Mouse (Mus musculus): ENCODE measurements around the gene Col4a3. TPM values are rescaled to one million over a fixed set of nuclear protein-coding genes. Genes with fewer than 3 reads are reported as not detected.
A peak's percentile ranks its signal among the peaks of the same experiment; 100 is the strongest.

Gene Col4a3
- polyA plus RNA-seq (2015; fragmentation: Nextera tagmentation; extraction: Ambion mirVana) = 4.3 and 5.4 TPM in 2 replicates

DNA sequence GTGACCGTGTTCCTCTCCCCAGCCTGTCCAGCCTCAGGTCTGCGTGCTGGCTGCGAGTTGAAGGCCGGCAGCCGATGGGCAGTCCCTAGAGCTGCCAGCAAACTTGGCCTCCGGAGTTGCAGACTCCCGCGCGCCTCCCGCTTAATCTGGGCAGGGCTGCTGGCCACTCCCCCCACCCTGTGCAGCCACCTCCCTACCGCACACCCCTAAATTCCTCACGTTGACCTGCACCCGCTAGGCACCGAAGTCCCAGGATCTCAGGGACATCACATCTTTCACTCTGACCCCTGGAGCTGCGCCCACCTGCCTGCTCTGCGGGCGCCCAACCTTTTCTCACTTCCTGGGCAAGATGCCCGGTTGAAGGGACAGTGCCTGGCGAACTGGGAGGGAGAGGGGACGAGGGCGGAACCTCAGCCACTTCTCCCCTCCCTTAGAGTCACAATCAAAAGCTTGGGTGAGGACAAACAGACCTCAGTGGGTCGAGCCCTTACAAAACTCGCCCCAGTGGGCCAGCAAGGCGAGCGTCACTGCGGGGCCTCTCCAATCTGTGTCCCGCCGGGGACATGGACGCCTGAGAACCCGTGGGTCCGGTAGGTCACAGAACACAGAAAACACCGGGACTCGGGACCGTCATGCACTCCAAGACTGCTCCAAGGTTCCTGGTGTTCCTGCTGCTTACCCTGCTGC, at the start of gene Col4a3, which contains the start of gene Col4a4:
Gene Col4a3, plus strand, starts transcription at position 209 of the 687 bp plus-strand sequence.
Gene Col4a4, minus strand, starts transcription at position 137 of the 687 bp plus-strand sequence.
- H3K4me2 ChIP-seq = peak within 1 kb of the TSS; percentile 81
- H3K9ac ChIP-seq = peak within 1 kb of the TSS; percentile 39
- no peaks in the 10 kb centered on the region for H3K27me3 ChIP-seq
- H3K36me3 ChIP-seq = no peaks in the 10 kb centered on the region
- peak within 1 kb of the TSS; percentile 37; the same call in 1 of the 2 replicates for H3K27ac ChIP-seq
- WGBS = 2% methylated on average over 34 of the region's 34 CpGs
- ATAC-seq (ENCODE audit: borderline replicate concordance, extremely low read depth, low FRiP score, low TSS enrichment) = peak; percentile 75
- no peaks in the 10 kb centered on the region for H3K9me3 ChIP-seq
- H3K4me1 ChIP-seq = peaks cover 11% of the 10 kb centered on the region; the same call in 1 of the 2 replicates
- peak within 1 kb of the TSS; percentile 48 for H3K4me3 ChIP-seq

DNA sequence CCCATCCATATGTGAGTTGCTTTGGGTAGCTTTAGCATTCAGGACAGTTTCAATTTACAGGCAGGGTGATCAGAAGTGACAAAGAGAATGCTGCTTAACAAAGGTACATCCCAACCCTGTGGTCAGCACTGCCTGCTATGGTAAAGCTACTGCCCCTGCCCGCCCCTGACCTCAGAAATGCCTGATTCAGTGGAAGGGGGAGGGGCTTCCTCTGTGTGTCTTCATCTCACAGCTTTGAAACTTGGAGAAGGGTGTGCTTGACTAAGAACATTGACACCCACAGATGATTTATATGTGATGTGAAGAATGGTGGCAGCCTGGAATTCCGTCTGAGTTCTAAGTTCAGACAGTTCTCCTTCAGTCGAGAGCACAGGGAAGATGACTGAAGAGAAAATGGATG, 48.9 kb upstream of the Col4a3 start:
- H3K27me3 ChIP-seq = no peaks in the 10 kb centered on the region
- H3K4me3 ChIP-seq = no peak overlapping the region
- no peaks in the 10 kb centered on the region for H3K36me3 ChIP-seq
- peaks cover 3% of the 10 kb centered on the region; the same call in 1 of the 2 replicates for H3K4me1 ChIP-seq
- no peak overlapping the region for H3K4me2 ChIP-seq
- H3K9me3 ChIP-seq = no peaks in the 10 kb centered on the region
- H3K27ac ChIP-seq = no peak overlapping the region
- no peak for ATAC-seq (ENCODE audit: borderline replicate concordance, extremely low read depth, low FRiP score, low TSS enrichment)
- H3K9ac ChIP-seq = no peak overlapping the region
- WGBS = 45% methylated on average over 3 of the region's 3 CpGs

DNA sequence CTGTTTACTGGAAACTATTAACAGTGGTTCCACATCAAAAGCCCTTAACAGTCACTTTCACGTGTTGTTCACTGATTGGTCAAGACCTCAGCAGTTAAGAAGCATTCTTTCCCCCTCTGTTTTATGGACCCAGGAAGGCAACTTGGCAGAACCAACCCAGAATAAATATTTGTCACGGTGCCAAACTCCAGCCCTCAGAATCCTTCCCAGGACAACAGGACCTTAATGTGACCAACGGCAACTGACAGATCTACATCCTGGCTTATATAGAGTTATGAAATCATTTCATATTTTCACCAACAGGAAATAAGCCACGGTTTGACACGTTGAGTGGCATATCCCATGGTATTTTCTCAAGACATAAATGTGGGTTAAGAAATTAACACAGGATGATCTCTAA, 46.7 kb upstream of the Col4a3 start:
- Histone ChIP-seq H3K36me3 (no peaks in the 10 kb centered on the region), H3K9me3 (no peaks in the 10 kb centered on the region), H3K27me3 (no peaks in the 10 kb centered on the region), H3K9ac (no peak overlapping the region), H3K27ac (no peak overlapping the region), H3K4me1 (peaks cover 3% of the 10 kb centered on the region; the same call in 1 of the 2 replicates), H3K4me2 (no peak overlapping the region), H3K4me3 (no peak overlapping the region)
- WGBS = 51% methylated on average over 5 of the region's 5 CpGs
- no peak for ATAC-seq (ENCODE audit: borderline replicate concordance, extremely low read depth, low FRiP score, low TSS enrichment)

DNA sequence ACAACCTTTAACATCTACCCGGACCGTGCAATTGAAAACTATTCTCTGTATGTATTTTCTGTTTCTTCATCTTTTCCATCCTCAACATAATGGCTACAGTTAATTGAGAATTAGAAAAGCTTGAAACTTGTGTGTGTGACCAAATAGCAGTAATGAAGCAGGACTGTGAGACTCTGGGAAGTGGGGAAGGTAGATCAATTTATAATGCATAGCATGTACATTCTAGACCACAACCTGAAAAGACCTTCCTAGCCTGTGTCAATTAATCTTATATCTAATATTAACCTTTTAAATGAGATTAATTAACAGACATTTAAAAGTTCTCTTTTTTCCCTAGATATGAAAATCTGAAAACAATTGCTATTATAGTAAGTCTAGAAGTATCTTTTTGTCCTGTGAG, 42.8 kb upstream of the Col4a3 start:
- H3K36me3 ChIP-seq = no peaks in the 10 kb centered on the region
- no peaks in the 10 kb centered on the region for H3K27me3 ChIP-seq
- H3K9ac ChIP-seq = no peak overlapping the region
- H3K4me1 ChIP-seq = no peaks in the 10 kb centered on the region
- no peak overlapping the region for H3K27ac ChIP-seq
- no peaks in the 10 kb centered on the region for H3K9me3 ChIP-seq
- 85% methylated on average over 2 of the region's 2 CpGs for WGBS
- no peak overlapping the region for H3K4me3 ChIP-seq
- ATAC-seq (ENCODE audit: borderline replicate concordance, extremely low read depth, low FRiP score, low TSS enrichment) = no peak
- no peak overlapping the region for H3K4me2 ChIP-seq

DNA sequence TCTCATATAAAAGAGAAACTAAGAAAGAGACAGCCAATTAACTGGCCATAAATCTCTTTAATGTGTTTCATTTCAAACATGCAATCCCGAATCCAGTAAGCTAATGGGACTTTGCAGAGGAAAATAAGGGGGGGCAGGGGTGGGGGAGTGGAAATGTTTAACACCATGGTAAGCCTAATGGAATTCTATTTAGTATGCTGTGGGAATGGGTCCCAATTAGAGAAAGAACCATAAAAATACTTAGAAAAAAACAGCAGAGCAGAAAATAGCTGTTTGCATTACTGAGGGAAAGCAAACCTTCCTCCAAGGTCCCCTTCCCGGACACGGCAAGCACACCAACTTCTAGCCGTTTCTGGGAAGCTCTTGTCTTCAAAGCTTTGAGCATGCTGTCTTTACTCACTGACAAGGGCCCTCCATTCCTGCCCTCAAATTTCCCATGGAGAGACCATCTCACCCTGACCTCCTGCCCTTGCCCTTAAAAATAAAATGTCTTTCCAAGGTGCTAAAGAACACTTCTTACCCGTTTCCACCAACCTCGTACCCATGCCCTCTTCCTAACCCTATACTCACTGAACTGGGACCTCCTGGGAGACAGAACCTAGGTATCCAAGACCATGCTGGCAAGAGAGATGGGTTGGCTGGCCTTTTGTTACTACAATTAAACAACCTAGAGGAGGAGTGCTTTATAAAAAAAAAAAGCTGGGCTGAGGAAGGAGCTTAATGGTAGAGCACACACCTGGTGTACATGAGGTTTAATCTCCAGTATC, 42.1 kb upstream of the Col4a3 start:
- ATAC-seq (ENCODE audit: borderline replicate concordance, extremely low read depth, low FRiP score, low TSS enrichment) = no peak
- Histone ChIP-seq H3K4me1 (no peaks in the 10 kb centered on the region), H3K27ac (no peak overlapping the region), H3K9me3 (no peaks in the 10 kb centered on the region), H3K4me2 (no peak overlapping the region), H3K4me3 (no peak overlapping the region), H3K36me3 (no peaks in the 10 kb centered on the region), H3K27me3 (no peaks in the 10 kb centered on the region), H3K9ac (no peak overlapping the region)
- 53% methylated on average over 6 of the region's 6 CpGs for WGBS

DNA sequence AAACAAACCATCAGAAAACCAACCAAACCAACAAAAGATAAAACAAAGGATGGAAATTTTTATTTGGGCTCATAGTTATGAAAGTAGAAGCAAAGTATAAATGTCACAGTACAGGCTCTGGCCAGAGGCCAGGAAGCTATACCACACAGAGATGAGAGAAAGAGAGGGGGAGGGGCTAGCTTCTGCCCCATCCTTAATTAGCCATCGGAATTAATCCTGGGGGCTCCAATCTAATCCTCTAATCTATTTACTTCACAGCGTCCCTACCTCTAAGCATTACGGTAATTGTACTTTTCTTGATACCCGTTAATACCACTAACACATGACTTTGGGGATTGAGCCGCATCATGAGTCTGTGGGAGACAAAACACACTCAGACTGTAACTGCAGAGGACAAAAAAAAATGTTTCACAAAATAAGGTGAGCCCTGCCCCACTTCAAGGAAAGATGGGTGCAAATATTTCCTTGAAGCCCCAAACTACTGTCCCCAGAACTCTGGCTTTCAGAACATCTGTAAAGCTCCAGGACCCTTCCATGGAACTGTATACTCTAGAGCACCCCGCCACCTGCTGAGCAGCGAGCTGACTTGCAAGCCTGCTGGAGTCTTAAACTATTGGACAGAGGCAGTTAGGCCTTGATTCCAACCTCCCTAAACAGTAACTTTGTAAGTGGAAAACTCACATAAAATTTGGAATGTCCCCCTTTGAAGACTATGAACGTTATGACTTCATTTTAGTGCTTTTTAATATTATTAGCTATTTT, 41.3 kb upstream of the Col4a3 start:
- ATAC-seq (ENCODE audit: borderline replicate concordance, extremely low read depth, low FRiP score, low TSS enrichment) = no peak
- Histone ChIP-seq H3K4me1 (no peaks in the 10 kb centered on the region), H3K4me2 (no peak overlapping the region), H3K27ac (no peak overlapping the region), H3K27me3 (no peaks in the 10 kb centered on the region), H3K9me3 (no peaks in the 10 kb centered on the region), H3K4me3 (no peak overlapping the region), H3K9ac (no peak overlapping the region), H3K36me3 (no peaks in the 10 kb centered on the region)
- WGBS = 75% methylated on average over 8 of the region's 8 CpGs

DNA sequence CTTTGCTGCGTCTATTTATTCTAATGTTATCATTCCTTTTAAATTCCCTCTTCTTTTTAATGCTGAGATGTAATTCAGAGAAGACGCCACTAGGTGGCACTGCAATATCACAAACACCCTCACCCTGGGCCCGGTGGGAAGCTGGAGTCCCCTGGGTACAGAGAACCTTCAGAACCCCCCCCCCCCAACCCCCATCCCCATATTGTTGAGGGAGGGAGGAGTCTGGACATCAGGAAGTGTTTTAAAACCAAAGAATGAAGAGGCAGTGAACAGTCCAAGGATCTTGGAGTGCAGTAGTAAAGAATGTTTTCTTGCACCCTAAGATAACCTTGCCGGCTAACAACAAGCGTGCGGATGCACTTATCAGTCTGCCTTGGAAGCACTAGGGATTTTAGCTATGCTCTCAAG, 32.3 kb upstream of the Col4a3 start:
- H3K36me3 ChIP-seq = no peaks in the 10 kb centered on the region
- no peak overlapping the region for H3K4me3 ChIP-seq
- peak; percentile 81; the same call in 1 of the 2 replicates for ATAC-seq (ENCODE audit: borderline replicate concordance, extremely low read depth, low FRiP score, low TSS enrichment)
- H3K4me2 ChIP-seq = peak overlapping the region; percentile 20; the same call in 1 of the 2 replicates
- H3K27me3 ChIP-seq = no peaks in the 10 kb centered on the region
- H3K9ac ChIP-seq = no peak overlapping the region
- no peaks in the 10 kb centered on the region for H3K9me3 ChIP-seq
- peaks cover 7% of the 10 kb centered on the region; the same call in 1 of the 2 replicates for H3K4me1 ChIP-seq
- 16% methylated on average over 6 of the region's 6 CpGs for WGBS
- no peak overlapping the region for H3K27ac ChIP-seq

DNA sequence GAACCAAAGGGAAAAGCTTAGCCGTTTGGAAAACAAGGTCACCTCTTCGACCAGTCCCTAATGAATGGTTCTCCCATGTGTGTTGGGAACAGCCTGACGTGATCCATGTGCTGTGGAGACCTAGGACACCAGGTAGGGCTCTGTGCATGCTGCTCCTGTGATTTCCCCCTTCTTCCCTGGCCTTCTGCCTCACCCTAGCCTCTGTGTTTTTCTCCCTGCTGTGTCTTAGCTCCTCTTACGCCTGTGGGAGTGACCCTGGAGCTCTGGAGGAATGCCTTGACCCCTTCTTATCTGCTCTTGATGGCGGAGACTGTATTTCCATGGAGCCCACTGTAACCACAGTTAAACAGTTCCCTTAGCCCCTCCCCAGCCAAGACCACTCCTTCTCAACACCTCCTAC, 31.8 kb upstream of the Col4a3 start:
- H3K36me3 ChIP-seq = no peaks in the 10 kb centered on the region
- ATAC-seq (ENCODE audit: borderline replicate concordance, extremely low read depth, low FRiP score, low TSS enrichment) = peak; percentile 32; the same call in 1 of the 2 replicates
- H3K9ac ChIP-seq = no peak overlapping the region
- H3K27me3 ChIP-seq = no peaks in the 10 kb centered on the region
- no peak overlapping the region; the same call in 1 of the 2 replicates for H3K4me2 ChIP-seq
- H3K27ac ChIP-seq = no peak overlapping the region
- WGBS = 41% methylated on average over 5 of the region's 5 CpGs
- no peaks in the 10 kb centered on the region for H3K9me3 ChIP-seq
- H3K4me3 ChIP-seq = no peak overlapping the region
- H3K4me1 ChIP-seq = peaks cover 7% of the 10 kb centered on the region; the same call in 1 of the 2 replicates

DNA sequence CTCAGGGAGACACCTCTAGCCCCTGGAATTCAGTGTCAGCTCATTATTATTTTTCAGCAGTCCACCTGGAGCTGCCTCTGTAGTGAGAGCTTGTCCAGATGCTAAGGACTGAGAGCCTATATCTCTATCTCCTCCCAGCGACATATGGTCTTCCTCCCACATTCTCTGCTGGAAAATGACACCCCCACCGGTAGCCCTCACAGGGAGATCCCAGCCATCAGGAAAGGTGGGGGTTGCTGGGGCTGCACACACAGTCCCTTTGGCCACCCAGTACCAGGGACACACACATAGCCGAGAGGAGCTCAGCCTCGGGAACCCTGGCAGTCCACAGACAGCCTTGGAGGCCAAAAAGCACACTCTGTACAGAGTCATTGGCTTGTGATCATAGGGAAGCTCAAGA, 26.5 kb upstream of the Col4a3 start:
- Histone ChIP-seq H3K27me3 (no peaks in the 10 kb centered on the region), H3K27ac (no peak overlapping the region), H3K4me1 (no peaks in the 10 kb centered on the region), H3K9me3 (no peaks in the 10 kb centered on the region), H3K36me3 (no peaks in the 10 kb centered on the region), H3K4me2 (no peak overlapping the region), H3K9ac (no peak overlapping the region), H3K4me3 (no peak overlapping the region)
- ATAC-seq (ENCODE audit: borderline replicate concordance, extremely low read depth, low FRiP score, low TSS enrichment) = no peak
- WGBS = 56% methylated on average over 4 of the region's 4 CpGs

DNA sequence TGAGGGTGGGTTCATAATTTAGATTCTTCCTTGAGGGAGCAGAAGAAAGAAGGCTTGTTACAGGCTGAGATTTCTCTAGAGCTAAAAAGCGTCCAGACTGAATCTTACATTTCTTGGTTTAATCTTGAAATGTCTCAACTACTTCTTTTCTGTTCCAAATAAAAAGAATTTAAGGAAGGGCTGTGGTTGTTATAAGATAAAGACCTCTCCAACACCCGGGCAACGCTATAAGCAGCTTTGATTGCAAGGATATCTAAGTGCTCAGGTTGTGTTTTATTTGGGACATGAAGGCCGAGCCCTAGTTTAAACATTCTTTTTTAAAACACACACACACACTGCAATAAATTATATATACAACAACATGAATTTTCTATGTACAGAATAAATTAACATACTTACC, 17.3 kb upstream of the Col4a3 start:
- no peaks in the 10 kb centered on the region for H3K36me3 ChIP-seq
- no peak for ATAC-seq (ENCODE audit: borderline replicate concordance, extremely low read depth, low FRiP score, low TSS enrichment)
- no peak overlapping the region for H3K4me2 ChIP-seq
- H3K27me3 ChIP-seq = no peaks in the 10 kb centered on the region
- 61% methylated on average over 4 of the region's 4 CpGs for WGBS
- no peaks in the 10 kb centered on the region for H3K4me1 ChIP-seq
- H3K4me3 ChIP-seq = no peak overlapping the region
- H3K27ac ChIP-seq = no peak overlapping the region
- no peak overlapping the region for H3K9ac ChIP-seq
- no peaks in the 10 kb centered on the region for H3K9me3 ChIP-seq

DNA sequence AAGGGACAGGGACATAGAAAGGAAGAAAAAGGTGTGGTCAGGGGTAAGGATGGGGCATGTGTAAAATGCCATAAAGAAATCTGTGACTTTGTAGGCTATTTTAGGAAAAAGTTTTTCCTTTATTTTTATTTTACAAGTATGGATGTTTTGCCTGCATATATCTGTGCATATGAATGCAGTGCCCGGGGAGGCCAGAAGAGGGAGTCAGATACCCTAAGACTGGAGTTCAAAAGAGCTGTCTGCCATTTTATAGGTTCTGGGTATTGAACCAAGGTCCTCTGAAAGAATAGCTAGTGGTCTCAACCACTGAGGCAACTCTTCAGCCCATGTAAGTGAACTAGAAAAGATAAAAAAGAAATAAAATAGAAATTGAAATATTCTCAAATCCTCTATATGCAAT, 15.0 kb upstream of the Col4a3 start:
- 55% methylated on average over 1 of the region's 1 CpGs for WGBS
- Histone ChIP-seq H3K4me2 (no peak overlapping the region), H3K27me3 (no peaks in the 10 kb centered on the region), H3K9ac (no peak overlapping the region), H3K9me3 (no peaks in the 10 kb centered on the region), H3K4me3 (no peak overlapping the region), H3K4me1 (no peaks in the 10 kb centered on the region), H3K27ac (no peak overlapping the region), H3K36me3 (no peaks in the 10 kb centered on the region)
- no peak for ATAC-seq (ENCODE audit: borderline replicate concordance, extremely low read depth, low FRiP score, low TSS enrichment)
